Mouse (Mus musculus) large intestine, adult 2 months (tissue): Measurements from ENCODE around the gene Khdc3. TPM values are rescaled to one million over a fixed set of nuclear protein-coding genes. Genes with fewer than 3 reads are reported as not detected.
"Not testable (repeated sequence)": the region's sequence is repeated elsewhere in the genome, so short reads cannot be mapped to it uniquely, and the experiment has no call there.

Experiments
- DNase-seq: peaks from one replicate; pipeline ENCODE4 v3.0.0-alpha.2; 2012; ENCODE audit warnings: low read depth, low spot score
- WGBS: fragments of 180-500 bp; shearing (Covaris S2); methylation state at CpG from one replicate; pipeline ENCODE4 v1.1.7; 2018; 5-methylcytosine and 5-hydroxymethylcytosine counted together
- polyA plus RNA-seq: library from polyadenylated mRNA; depleted of rRNA; stranded (reverse); fragments of >200 nt; gene quantifications from 2 replicates; pipeline ENCODE4 v1.2.3, GENCODE M21; 2012; rRNA removed

The Khdc3 gene
- 0.10 and 0.15 TPM in 2 replicates for polyA plus RNA-seq

DNA sequence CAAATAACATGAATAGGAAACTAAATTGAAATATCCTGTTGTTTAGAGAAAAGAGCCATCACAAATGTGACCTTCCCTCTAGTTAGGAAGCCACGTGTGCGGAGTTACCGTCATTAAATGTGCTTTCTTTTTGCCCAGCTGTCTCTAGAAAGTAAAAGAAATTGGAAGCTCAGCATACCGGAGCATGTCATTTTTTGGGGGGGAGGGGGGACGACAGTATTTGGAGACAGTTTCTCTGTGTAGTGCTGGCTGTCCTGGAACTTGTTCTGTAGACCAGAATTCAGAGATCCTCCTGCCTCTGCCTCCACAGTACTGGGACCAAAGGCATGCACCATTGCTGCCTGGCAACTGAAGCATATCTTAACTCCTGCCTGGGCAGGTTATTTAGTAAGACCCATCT is at the start of gene Khdc3:
Gene Khdc3, plus strand, starts transcription at position 301 of the 400 bp plus-strand sequence.
- whole genome bisulfite sequencing, result 85% methylated on average over 5 of the region's 5 CpGs
- DNase-seq, result no peak

DNA sequence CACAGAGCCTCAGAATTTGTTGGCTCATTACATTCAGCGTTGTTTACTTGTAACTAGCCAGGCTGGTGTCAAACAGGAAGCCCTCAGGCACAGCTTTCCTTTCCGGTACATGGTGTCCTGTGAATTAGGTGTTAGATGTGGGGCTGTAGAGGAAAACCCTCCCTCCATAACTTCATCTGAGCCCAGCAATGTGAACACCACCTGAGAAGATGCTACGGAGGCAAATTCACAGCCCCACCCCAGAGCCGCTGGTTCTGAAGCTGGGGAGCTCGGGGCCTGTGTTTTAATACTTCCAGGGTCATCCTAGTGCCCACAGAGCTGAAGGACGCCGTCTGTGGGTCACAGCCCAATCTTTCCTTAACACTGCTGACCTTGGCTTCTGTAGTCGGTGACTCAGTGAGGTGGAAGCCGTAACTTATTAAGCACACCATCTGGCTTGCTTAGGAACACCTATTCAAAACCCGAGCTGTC is 46.2 kb upstream of the Khdc3 start:
- 34% methylated on average over 10 of the region's 10 CpGs for WGBS
- no peak for DNase-seq

DNA sequence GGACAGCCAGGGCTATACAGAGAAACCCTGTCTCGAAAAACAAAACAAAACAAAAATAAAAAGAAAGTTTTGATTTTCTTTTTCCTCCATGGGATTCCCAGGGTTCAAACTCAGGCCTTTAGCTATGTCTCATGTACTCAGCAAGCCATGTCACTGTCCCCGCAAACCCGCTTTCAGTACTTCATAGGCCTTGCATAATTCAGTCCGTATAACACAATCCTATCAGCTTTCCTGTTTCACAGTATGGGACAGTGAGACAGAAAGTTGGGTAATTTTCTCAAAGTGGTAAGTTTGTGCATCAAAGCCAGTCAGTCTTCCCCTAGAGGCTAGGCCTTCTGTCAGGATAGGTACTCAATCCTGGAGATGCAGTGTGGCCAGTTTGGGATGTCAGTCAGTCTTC is 42.4 kb upstream of the Khdc3 start:
- WGBS, result 90% methylated on average over 4 of the region's 4 CpGs

DNA sequence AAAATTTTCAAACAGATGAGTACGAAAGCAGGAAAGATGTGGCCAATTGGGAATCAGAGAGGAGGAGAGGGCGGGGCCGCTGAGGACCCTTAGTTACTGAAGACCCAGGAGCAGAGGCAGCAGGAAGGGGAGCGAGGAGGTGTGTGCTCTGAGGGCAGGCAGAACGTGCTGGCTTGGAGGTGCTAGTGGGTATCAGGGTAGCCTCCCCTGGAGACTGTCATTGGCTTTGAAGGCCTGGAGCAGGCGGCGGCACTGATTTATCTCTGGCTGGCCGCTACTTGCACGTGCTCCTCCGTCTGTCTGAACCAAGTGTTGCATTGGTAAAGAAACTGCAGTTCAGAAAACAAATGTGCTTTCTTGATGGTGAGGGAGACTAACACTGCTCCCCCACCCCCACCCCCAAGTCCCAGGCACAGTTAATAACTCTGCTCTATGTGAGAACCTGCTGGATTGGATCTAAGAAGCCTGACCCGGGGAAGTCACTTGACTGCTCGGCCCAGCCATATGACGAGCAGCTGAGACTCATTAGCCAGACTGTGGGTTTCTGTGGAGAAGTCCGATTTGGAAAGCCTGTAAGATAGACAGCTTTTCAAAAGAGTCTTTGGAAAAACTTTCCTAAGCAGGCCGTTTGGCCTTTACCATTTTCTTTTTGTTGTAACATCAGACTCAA is 37.9 kb upstream of the Khdc3 start:
- DNase-seq, result no peak
- WGBS, result 74% methylated on average over 15 of the region's 15 CpGs

More for the DNA sequence above, 42.4 kb upstream of the Khdc3 start:
- DNase-seq, result no peak

DNA sequence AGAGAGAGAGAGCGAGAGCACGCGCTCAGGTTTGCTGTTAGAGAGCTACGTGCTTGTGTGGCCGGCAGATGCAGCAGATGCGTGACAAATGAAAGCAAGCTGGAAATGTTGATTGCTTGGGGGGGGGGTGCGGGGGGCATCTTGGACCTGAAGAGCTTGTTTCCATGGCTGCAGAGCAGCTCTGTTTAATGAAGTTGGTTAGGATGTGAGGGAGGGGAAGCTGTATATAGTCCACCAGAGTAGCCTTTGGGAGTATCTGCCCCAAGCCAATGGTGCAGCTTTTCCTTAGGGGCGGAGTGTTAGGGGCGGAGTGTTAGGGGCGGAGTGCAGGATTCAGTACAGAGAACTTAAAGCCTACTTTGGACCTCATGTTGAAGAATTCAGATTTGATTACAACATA is 34.5 kb upstream of the Khdc3 start:
- 48% methylated on average over 10 of the region's 10 CpGs for WGBS
- no peak for DNase-seq

DNA sequence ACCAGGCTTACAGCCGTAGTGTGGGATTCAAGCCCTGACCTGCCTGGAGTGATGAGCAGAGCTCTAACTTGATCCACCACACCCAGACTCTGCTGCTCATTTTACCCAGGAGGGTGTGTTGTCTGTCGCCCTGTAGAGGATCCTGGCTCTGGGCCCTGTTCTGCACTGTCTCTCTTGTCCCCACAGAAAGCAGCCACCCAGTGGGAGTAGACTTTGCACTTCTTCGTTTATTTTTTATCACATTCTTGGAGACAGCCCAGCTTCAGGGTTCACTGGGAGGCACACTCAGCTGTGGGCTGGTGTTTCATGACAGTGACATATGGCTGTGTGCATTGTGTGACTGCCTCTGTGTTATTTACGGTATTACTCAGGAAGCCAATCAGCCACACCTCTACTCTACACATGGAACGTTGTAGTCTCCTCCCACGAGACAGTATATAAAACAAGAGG is 33.4 kb upstream of the Khdc3 start:
- WGBS, result 14% methylated on average over 6 of the region's 6 CpGs

DNA sequence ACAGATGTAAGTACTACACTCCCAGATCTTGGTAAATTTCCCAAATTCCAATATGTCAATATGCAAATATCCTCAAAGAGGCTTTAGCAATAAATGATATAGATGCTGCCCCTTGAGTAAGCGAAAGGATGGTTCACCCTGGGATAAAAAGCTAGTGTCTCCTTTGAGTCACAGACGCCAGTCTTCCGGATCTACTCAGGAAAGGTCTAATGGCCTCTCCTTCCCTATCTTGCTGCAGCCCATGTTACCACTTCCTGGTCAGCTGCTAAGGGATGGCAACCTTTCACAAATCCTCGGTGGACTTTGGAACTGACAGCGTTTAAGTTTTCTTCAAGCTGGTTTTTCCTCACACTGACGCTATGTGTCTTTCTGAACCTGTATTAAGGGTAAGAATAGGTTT is 32.9 kb upstream of the Khdc3 start:
- DNase-seq, result no peak
- 32% methylated on average over 6 of the region's 6 CpGs for WGBS

More for the DNA sequence above, 33.4 kb upstream of the Khdc3 start:
- DNase-seq, result peak; percentile 89

DNA sequence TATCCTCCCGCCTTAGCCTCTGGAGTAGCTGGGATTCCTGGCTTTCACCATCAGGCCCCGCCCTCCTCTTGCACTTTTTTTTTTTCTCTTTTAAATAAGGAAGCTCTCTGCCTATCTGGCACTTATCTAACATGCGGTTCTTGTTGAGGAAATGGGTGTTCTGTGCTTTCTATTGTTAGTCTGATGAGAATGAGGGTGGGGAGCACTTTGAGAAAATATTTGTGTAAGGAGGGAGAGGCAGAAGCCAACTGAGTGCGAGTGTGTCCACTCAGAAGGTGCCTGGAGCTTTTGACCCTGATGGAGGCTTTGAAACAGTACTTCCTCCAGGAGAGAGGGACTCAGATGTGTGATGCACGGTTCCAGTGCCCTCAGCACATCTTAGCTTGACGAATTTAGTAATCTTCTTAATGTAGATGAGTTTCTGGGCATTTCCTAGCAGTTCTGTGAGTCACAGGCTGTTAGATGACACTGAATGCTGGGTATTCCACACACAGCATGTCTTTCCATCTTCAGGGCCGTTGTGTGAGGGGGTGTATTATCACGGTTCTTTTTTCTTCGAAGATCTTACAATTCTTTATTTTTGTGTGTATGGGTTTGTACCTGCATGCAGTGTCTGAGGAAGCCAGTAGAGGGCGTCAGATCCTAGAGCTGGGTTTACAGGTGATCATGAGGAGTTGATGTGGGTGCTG is 30.5 kb upstream of the Khdc3 start:
- WGBS, result 50% methylated on average over 10 of the region's 10 CpGs
- DNase-seq, result no peak

DNA sequence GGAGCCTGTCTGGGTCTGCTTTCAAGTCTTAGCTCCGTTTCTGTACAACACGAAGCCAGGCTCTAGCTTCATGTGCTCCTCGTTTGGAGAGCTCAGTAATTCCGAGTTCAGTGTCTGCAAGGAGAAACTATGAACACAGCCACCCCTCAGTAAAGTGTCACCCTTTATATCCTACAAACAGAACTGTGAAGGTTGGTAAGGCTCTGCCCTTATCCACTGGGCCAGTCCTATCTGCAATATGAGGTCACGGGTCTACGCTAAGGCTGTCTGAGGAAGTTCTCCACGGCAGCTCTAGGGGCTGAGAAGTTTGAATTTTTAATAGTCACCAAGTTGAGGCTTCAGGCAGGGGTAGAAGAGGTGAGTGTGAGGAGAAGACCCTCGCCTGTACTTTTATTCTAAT is 29.2 kb upstream of the Khdc3 start:
- WGBS, result 78% methylated on average over 8 of the region's 8 CpGs
- DNase-seq, result no peak

DNA sequence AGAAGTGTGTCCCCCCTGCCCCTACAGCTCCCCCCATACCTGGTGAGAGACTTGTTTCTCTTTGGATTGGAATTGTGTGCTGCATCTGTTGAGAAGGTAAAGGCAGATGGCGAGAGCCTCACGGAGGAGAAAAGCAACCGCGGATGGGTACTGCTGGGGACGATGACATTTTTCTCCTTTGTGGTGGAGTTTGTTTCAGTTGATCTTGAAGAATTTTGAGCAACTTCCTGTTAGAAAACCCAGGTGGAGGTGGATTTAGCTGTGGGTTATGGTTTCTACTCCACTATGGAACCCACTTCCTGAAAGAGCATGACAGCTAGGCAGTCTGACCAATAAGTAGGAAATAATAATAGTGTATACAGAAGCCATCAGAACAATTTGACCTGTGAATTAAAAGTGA is 28.5 kb upstream of the Khdc3 start:
- 84% methylated on average over 5 of the region's 5 CpGs for WGBS
- DNase-seq, result no peak

DNA sequence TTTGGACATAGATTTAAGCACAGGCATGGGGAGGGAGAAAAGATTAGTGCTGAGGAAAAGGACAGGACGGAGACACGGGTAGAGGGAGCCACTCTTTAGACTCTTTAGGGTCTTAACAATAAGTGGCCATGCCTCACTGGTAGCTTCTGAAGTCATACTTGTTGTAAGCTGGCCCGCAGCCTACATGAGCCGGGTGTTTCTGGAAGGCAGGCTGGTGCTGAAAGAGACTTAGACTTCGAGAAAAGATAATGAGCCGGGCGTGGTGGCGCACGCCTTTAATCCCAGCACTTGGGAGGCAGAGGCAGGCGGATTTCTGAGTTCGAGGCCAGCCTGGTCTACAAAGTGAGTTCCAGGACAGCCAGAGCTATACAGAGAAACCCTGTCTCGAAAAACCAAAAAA is 22.3 kb upstream of the Khdc3 start:
- 77% methylated on average over 10 of the region's 12 CpGs for WGBS
- not testable (repeated sequence) for DNase-seq

DNA sequence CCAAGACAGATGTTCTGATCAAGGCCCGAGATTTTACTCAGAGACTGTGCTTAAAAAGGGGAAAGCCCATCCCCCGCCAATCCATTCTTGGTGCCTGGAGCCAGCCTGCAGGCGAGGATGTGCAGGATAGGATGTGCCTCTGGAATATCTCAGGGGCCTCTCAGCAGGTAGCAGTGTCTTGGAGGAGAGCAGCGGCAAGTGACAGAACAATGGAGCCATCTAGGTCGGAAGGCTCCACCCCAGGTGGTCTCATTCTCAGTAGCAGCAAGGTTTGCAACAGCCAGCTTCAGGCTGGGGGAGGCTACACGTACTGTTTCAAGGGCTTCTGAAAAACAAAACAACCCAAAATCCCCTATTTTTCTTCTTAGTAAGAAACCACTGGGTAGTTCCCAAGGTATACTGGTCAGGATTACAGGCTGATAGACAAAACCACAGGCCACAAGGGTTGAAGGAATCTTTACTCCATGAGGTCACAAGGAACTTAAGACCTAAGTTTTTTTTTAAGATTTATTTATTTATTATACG is 21.8 kb upstream of the Khdc3 start:
- no peak for DNase-seq
- WGBS, result 79% methylated on average over 7 of the region's 7 CpGs

DNA sequence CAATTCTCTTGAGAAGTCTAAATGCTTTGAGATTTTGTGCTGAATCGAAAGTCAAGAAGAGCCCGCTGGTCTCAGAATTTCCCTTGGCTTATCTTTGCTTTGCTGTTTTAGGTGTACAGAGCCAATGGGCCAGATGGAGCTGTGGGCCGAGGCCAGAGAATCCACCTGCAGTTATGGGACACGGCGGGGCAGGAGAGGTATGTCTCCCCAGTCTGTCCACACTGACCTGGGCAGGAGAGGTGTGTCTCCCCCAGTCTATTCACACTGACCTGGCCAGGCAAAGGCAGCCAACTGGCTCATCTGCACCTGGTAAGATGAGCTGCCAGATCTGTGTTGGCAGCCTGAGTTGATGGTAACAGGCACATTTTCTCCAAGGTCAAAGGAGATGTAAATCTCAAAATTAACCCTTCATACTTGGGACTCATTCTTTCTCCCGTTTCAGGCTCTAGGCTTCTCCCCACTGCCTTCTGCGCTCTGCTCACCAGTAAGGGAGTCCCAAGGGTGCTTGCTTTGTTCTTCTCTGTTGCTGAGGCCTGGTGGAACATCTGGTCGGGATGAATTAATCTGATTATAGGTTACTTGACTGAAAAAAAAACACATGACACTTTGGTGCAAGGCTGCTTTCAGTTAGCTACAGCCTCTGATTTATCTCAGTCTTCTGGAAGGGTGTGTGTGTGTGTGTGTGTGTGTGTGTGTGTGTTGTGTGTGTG is 19.2 kb upstream of the Khdc3 start:
- no peak for DNase-seq
- WGBS, result 86% methylated on average over 8 of the region's 8 CpGs

DNA sequence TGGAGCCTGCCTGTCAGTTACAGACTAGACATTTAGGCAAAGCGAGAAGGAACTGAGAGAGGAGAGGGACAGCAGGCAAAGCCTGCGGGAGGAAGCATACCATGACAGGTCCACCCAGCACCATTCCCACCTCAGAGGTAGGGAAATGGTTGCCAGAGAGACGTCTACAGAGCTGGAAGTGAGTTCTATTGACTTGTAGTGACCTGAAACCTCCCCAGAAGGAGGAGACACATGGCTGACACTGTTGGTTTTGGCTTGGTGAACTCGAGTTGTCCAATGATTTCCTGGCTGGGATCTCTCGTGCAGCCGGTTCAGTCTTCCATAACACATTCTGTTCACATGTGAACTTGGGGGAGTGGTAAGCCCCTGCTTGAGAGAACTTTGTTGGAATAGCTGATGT is 17.7 kb upstream of the Khdc3 start:
- 67% methylated on average over 6 of the region's 6 CpGs for WGBS
- DNase-seq, result no peak

DNA sequence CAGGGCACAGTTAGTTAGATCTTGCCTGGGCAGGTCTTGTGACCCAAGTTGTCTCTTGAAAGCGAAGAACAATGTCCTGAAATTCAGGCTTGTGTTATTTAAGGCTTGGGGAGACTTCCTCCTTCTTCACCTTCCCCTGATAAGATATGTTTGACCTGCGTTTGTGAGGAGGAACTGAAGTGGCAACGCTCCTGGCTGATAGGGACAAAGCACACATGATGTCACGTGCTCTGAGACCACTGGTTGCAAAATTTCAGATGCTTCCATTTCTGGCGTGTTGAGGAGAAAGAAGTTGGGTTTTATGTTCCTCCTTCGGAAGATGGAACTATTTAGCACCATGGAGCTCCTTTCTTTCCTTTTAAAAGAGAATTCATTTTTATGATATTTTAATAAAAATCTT is 15.8 kb upstream of the Khdc3 start:
- DNase-seq, result no peak
- 70% methylated on average over 6 of the region's 6 CpGs for WGBS

DNA sequence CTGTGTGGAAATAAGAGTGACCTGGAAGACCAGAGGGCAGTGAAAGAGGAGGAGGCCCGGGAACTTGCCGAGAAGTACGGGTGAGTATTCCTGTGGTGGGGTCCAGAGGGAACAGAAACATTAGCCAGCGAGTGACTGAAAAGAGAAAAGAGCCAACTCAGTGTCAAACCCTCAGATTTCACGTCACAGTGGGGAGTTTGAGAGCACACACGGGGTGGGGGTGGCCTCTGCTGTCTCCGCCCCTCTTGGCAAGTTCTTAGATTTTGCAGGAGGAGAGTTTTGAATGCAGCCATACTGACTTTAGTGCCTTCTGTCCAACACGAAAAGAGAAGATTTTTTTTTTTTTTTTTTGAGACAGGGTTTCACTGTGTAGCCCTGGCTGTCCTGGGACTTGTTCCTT is 14.5 kb upstream of the Khdc3 start:
- no peak for DNase-seq
- 59% methylated on average over 8 of the region's 8 CpGs for WGBS

DNA sequence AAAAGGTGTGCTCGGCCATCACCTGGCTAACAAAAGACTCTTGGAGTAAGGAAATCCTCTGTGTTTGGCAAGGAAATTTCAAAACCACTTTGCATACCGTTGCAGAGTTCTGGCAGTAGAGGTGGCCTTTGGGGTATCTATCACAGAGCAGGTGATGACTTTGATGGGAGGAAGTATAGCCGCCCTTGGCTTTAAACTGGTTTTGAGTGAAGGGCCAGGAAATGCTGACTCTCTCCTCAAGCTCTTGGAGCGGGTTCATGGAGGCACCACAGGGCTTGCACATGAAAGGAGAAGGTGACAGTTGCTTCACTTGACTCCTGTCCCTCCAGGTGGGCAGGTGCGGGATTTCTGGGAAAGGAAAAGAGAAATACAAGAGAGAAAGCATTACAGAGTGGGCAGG is 14.1 kb upstream of the Khdc3 start:
- DNase-seq, result no peak

DNA sequence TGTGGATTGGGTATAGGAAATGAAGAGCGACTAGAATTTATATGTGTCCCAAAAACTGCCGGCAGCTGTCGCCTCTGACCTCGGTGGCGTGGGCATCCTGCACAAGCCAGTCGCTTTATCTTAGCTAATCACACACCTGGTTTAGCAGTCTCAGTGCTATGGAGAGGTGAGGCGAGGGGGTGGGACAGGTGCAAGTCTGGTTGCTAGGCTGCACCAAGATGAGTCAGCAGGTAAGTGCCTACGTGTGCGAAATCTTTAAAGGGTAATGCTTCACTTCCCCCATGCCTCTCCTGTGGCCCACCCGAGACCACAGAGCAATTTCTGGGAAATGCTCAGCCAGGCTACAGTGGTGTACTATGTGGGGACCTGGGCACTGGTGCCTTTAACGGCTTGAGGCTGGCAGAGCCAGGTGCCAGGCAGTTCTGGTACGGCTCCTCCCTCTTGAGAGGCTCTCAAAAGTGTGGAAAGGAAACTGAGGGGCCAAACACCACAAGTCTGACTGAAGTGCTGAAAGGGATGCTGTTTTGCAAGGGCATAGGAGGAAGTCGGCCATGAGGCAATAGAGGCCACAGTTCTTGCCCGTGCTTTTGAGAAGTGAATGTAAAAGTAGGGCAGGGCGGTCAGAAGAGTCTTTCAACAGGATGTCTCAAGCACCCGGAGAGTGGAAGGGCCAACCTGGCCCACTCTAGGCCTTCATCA is 12.3 kb upstream of the Khdc3 start:
- DNase-seq, result no peak
- WGBS, result 36% methylated on average over 16 of the region's 16 CpGs

More for the DNA sequence above, 14.1 kb upstream of the Khdc3 start:
- WGBS, result 78% methylated on average over 5 of the region's 5 CpGs

DNA sequence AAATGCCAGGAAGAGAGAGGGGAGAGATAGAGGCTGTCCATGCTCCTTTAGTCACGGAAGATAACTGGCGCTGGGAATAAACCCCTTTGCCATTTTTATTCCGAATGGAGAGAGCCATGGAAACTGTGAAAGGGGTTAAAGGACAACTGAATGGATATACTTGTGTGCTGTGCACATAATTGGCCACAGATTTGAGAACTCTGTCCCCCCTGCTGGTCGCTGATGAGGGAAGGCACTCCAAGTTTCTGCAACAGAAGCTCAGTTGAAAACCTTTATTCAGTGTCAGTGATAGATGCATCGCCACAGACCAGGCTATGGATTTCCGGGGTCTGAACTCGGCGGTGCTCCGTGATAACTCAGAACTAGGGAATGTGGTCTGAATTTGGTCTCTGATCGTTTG is 11.5 kb upstream of the Khdc3 start:
- DNase-seq, result no peak
- WGBS, result 87% methylated on average over 10 of the region's 10 CpGs

DNA sequence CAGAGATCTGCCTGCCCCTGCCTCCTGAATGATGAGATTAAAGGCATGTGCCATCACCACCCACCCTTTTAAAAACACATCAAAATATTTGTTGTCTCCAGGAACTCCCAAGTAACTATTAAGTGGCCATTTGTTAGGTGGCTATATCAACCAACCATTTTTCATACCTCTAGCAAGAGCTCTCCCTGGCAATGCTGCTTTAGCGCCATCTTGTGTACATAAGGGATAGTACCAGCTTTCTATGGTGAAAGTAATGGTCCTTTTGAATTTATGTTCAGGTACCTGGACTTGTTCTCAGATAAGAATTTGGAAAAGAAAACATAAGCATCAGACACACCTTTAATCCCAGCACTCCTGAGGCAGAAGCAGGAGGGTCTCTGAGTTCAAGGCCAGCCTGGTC is 9.9 kb upstream of the Khdc3 start:
- no peak for DNase-seq

More for the DNA sequence above, 9.9 kb upstream of the Khdc3 start:
- WGBS, result 0% methylated on average over 1 of the region's 1 CpGs
